Mouse (Mus musculus): ENCODE measurements at regions not wholly inside any gene's neighbourhood (a gene's known extent, or its start where the extent isn't known, plus 50 kb on each side); places are given as distances from the start of the nearest gene placed in this dataset.

DNA sequence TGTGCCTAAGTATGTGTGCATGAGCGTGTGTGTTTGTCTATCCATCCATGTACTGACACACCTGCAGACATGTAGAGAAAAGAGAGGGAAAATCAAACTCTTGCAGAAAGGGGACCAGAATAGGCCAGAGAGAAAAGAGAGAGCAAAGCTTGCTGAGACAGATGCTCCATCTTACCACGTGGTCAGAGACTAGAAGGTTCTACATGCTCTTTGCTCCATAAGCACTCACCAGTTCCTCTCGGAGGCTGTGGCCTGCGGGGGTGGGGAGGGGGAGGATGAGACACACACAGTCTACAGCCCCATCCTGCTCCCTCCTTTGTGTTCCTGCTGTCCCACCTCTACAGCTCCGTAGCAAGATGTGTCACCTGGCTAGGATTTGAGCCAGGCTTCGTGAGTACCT, 119.7 kb upstream of the Rreb1 start:
- DNase-seq (ENCODE audit: extremely low spot score): no peak

GRCm38 (mm10) chr13:37660083-37660482, 118.1 kb upstream of the Rreb1 start:
- DNase-seq (ENCODE audit: extremely low spot score): no peak

- DNase-seq (ENCODE audit: extremely low spot score): no peak
These were observed 117.5 kb upstream of the Rreb1 start for GRCm38 (mm10) chr13:37660668-37661067.

- DNase-seq (ENCODE audit: extremely low spot score): no peak
These were observed 114.1 kb upstream of the Rreb1 start for GRCm38 (mm10) chr13:37664116-37664515.

- no peak for DNase-seq (ENCODE audit: extremely low spot score)
These were observed 111.8 kb upstream of the Rreb1 start for GRCm38 (mm10) chr13:37666207-37667003.

DNA sequence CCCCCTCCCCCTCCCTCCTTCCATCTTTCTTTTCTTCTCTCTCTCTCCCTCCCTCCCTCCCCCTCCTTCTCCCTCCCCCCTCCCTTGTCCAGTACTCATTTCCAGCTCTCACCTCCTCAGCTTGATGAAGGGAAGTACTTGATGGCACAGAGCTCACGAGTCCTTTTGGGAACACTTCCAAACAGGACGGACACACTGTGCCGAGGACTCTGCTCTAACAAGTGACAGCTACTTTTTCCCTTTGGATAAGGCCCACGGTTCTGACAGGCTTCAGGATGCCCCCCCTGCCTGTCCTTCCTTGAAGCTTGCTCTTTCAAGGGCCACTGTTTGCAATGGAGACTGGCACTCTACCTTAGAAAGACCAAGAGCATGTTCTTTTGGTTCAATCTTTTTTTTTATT, 110.8 kb upstream of the Rreb1 start:
- no peak for DNase-seq (ENCODE audit: extremely low spot score)

- DNase-seq (ENCODE audit: extremely low spot score): no peak
These were observed 110.3 kb upstream of the Rreb1 start for GRCm38 (mm10) chr13:37667871-37668270.

DNA sequence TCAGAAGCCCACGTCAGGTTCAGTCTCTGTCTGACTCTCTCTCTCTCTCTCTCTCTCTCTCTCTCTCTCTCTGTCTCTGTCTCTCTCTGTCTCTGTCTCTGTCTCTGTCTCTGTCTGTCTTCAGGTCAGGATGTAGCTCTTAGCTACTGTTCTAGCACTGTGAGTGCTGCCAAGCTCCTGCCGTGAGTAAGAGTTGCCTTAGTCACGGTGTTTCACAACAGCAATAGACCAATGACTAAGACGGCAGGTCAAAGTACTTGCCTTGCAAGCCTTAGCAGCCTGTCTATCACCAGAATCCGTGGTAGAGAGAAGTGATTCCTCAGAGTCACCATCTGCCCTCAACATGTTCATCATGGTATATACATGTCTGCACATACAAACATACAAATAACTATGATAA, 107.1 kb upstream of the Rreb1 start:
- DNase-seq (ENCODE audit: extremely low spot score): no peak

- DNase-seq (ENCODE audit: extremely low spot score): no peak
These were observed 103.4 kb upstream of the Rreb1 start for GRCm38 (mm10) chr13:37674676-37675350.

DNA sequence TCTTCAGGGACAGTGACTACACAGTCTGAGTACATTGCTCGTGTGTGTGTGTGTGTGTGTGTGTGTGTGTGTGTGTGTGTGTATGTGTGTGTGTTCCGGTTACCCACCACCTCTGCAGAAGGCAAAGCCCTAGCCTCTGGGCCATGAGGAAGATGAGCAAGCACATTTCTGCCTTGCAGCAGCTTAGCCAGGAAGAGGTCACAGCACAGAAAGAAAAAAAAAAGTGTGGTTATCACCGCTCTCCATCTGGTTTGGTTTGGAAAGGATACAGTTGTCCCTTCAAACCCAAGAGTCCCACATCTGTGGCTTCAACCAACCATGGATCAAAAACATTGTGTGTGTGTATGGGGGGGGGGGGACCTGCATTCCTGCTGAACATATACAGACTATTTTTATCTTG, 102.5 kb upstream of the Rreb1 start:
- DNase-seq (ENCODE audit: extremely low spot score): no peak

- DNase-seq (ENCODE audit: extremely low spot score): no peak
These were observed 101.3 kb upstream of the Rreb1 start for GRCm38 (mm10) chr13:37676912-37677311.

- DNase-seq (ENCODE audit: extremely low spot score): no peak
These were observed 99.9 kb upstream of the Rreb1 start for GRCm38 (mm10) chr13:37678251-37678650.

GRCm38 (mm10) chr13:37678772-37679171, 99.4 kb upstream of the Rreb1 start:
- no peak for DNase-seq (ENCODE audit: extremely low spot score)

DNA sequence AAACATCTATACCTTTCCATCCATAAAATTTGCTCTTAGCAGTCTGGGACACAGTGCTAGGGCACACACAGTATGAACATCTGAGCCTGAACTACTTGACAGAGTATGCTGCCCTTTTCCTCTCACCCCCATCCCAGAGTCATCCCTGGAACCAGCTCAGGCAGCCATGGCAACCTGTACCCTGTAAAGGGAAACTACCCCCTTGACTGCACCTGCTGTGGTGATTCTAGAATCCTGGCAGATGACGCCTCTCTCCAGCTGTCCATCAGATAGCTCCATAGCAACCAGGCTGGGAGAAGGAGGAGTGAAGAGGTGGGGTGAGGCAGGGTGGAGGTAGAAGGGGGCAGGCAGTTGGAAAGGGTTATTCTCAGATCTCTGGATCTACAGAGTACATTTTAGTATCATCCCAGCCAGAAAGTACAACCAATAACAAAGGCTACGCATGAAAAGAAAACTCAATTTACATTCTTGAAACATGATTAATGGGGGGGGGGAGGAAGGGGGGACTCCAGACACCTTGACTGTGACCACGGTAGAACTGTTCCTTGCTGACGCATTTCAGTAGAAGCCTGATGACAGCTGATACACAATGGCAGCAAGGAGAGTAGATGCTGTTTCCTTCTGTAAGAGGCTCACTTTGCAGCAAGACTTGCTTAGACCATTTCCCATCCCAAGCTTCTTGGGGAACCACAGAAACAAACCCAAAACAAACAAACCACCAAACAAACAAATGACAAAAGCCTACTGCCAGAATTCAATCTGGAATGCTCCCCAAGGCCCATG, 97.2 kb upstream of the Rreb1 start:
- DNase-seq (ENCODE audit: extremely low spot score): no peak

GRCm38 (mm10) chr13:37683045-37683679, 95.0 kb upstream of the Rreb1 start:
- no peak for DNase-seq (ENCODE audit: extremely low spot score)

DNA sequence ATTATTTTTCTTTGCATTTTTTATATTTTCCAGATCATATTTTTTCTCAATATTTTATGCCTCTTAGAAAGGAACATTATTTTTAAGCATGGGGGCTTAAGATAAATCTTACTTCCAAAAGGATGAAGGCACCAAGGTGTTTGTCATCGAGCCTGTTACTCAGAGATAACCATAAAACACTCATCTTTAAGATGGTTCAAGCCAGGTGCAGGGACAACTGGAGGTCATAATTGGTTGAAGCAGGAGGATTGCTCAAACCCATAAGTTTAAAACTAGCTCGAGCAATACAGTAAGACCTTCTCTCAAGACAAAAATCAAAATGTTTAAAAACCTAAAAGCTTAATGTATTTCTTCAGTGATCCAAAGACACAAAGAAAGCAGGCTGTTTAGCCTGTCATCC, 92.6 kb upstream of the Rreb1 start:
- DNase-seq (ENCODE audit: extremely low spot score): no peak

GRCm38 (mm10) chr13:37686109-37686508, 92.1 kb upstream of the Rreb1 start:
- no peak for DNase-seq (ENCODE audit: extremely low spot score)

DNA sequence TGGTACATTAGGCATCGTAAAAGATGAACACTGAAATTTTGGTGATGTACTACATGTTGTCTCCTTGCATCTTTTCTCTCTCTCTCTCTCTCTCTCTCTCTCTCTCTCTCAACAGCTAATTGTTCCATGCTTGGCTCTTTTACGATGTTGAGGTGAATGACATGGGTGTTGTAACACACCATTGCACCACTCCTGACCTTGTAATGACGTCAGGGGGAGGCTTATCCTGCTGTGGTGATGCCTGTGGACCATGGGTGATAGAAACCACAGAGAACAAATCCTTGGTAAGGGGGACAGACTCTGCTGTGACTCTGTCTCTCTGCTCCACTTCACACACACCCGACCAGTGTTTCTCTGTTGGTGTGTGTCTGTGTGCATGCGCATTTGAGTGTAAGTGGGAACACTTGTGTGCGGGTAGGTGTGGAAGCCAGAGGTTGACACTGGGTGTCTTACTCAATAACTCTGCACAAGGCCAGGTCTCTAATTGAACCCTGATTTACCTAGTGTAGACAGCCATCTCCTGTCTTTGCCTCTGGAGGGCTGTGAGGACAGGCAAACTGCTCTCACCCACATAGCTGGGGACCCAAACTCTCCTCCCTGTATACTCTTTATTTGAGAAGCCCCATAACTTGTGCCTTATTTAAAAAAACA, 88.9 kb upstream of the Rreb1 start:
- DNase-seq (ENCODE audit: extremely low spot score): no peak

DNA sequence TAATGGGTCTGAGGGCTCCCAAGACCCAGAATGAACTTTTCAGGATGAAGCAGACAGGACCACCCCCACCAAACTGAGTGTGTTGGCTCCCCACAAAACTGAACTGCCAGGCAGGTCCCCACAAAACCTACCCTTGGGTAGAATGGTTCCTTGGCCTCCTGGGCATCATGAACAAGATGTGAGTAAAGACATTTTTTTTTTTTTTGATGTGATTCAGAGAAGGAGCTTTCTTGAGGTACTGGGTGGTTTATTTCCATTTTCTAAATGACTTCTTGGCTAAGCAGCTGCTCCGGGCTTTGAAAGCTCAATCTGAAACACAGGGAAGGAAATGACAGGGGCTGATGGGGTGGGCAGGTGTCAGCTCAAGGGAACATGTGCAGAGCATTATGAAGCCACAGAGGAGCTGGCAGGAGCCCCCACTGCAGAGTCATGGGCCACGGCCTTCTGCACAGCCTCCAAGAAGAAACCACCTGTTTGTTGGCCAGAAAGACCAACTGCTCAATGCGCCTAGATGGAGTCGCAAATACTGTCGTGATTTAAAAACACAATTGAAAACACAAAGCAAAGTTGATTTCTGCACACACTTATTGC, 86.2 kb upstream of the Rreb1 start:
- no peak for DNase-seq (ENCODE audit: extremely low spot score)

DNA sequence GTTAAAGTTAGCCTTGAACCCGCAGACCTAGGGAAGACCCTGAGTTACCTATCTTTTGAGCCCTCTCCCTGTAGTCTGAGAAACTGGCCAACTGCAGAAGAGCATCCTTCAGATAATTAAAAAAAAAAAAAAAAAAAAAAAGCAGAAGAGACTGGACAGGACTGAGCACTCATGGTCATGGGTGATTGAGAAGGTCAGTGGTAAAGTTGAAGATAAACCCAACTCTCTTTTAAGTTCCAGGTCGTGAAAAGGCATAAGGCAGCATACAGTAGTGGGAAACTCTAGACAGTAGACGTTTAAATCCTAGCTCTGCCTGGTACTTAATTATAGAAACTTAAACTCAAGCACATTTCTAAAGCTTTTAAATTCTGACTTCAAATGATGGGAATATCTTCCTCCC, 84.6 kb upstream of the Rreb1 start:
- DNase-seq (ENCODE audit: extremely low spot score): no peak

DNA sequence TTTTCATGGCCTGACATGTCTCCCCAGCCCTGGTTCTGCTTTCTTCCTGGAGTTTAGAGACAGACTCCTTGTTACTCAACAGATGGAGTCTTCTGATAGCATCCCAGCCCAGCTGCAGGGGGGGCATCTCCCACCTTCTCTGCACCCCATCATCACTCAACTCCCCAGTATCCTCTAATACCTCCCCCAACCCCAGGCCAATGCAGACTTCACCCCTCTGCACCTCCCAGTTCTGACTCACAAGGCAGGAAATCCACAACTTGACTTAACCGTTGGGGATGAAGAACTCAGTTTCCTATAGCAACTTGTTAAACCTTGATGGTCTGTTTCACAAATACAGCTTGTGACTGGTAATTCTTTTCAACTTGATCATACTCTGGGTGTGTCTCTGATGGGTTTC, 73.7 kb upstream of the Rreb1 start:
- no peak for DNase-seq (ENCODE audit: extremely low spot score)

All from embryo, embryonic 9.5 days (tissue).